Mouse (Mus musculus) CH12.LX (cell line): Measurements from ENCODE around the gene Gpr33. TPM values are rescaled to one million over a fixed set of nuclear protein-coding genes. Genes with fewer than 3 reads are reported as not detected.

Experiments
- DNase-seq: peaks from one replicate; pipeline ENCODE4 v3.0.0-alpha.2; 2013; ENCODE audit errors: extremely low read depth
- H3K27ac ChIP-seq: 2 replicates; pipeline ENCODE4 v1.5.1; 2012; ENCODE audit warnings: low read depth, mild to moderate bottlenecking, control low read depth, moderate library complexity; ENCODE audit not compliant: insufficient read depth
- H3K27me3 ChIP-seq: replicated peaks from 2 replicates; pipeline ENCODE3; 2012; ENCODE audit warnings: inconsistent platforms
- H3K36me3 ChIP-seq, 2 experiments: replicated peaks in 1 of 2; 2 replicates each; pipeline versions ENCODE3 to v1.6.1; 2012; ENCODE audit warnings: inconsistent platforms in 1 of 2, low read length in 1 of 2, mild to moderate bottlenecking in 1 of 2, mixed read lengths in 1 of 2, moderate library complexity in 1 of 2; ENCODE audit not compliant: control insufficient read depth in 1 of 2, insufficient read depth in 1 of 2
- H3K4me1 ChIP-seq, 2 experiments: 2 replicates each; pipeline ENCODE4 v1.6.1; 2012; ENCODE audit warnings: inconsistent platforms in 1 of 2, moderate library complexity in 1 of 2; ENCODE audit not compliant: insufficient read depth in 2 of 2, control insufficient read depth in 1 of 2
- H3K4me2 ChIP-seq: 2 replicates; pipeline ENCODE4 v1.6.1; 2012; ENCODE audit warnings: low read depth, mild to moderate bottlenecking, control low read depth; ENCODE audit not compliant: poor library complexity, insufficient read depth, severe bottlenecking
- H3K4me3 ChIP-seq, 3 experiments: fragments of 150-350 bp in 1 of 3; sonication (generic) in 1 of 3; replicated peaks in 1 of 3; 2 replicates each; pipeline versions ENCODE3 to v1.5.1; 2011 to 2012; ENCODE audit warnings: low read depth in 2 of 3, low read length in 2 of 3, mild to moderate bottlenecking in 2 of 3, moderate library complexity in 2 of 3, control low read depth in 1 of 3, improper control_type of control experiment in 1 of 3, inconsistent platforms in 1 of 3, mixed read lengths in 1 of 3; ENCODE audit not compliant: poor library complexity in 1 of 3
- H3K79me2 ChIP-seq: replicated peaks from 2 replicates; pipeline ENCODE4 v1.6.1; 2012; ENCODE audit warnings: mild to moderate bottlenecking, moderate library complexity; ENCODE audit not compliant: control insufficient read depth, poor library complexity, insufficient read depth, severe bottlenecking; ENCODE audit errors: extremely low read depth
- H3K9ac ChIP-seq: 2 replicates; pipeline ENCODE4 v1.6.1; 2012; ENCODE audit warnings: low read depth, mild to moderate bottlenecking, control low read depth, moderate library complexity; ENCODE audit not compliant: insufficient read depth
- H3K9me3 ChIP-seq: replicated peaks from 2 replicates; pipeline ENCODE3; 2012; ENCODE audit warnings: low read length, inconsistent platforms, mixed read lengths
- JUND ChIP-seq: conservative IDR thresholded peaks from 2 replicates; pipeline ENCODE4 v1.6.1; 2011; ENCODE audit warnings: low read depth, low read length, improper control_type of control experiment
- MAX ChIP-seq: IDR thresholded peaks from 2 replicates; pipeline ENCODE4 v1.6.1; 2011; ENCODE audit warnings: low read length, improper control_type of control experiment
- MAZ ChIP-seq: IDR thresholded peaks from 2 replicates; pipeline ENCODE4 v1.6.1; 2012; ENCODE audit warnings: low read depth, mild to moderate bottlenecking, inconsistent platforms, low read length, improper control_type of control experiment, moderate library complexity
- ZMIZ1 ChIP-seq: IDR thresholded peaks from 2 replicates; pipeline ENCODE4 v1.6.1; 2012; ENCODE audit warnings: low read depth, mild to moderate bottlenecking, inconsistent platforms, low read length, improper control_type of control experiment
- ZNF384 ChIP-seq: IDR thresholded peaks from 2 replicates; pipeline ENCODE4 v1.6.1; 2012; ENCODE audit warnings: low read depth, low read length, improper control_type of control experiment, inconsistent platforms
- dilution Hi-C: fragments of 300-500 bp; cut with MboI; formaldehyde crosslinking; loops from 2 replicates; pipeline ENCODE4 v1.14.3; 2020; ENCODE audit warnings: low sequenced_read_pairs; ENCODE audit not compliant: extremely low pct_unique_long_range_greater_than_20kb, extremely low pct_ligation_motif_present
- in situ Hi-C: fragments of 300-500 bp; cut with MboI; formaldehyde crosslinking; loops from 3 replicates; pipeline ENCODE4 v1.14.3; 2019; ENCODE audit warnings: low sequenced_read_pairs, low pct_ligation_motif_present, low pct_unique_long_range_greater_than_20kb, mixed read lengths
- polyA plus RNA-seq: library from polyadenylated mRNA; unstranded; fragments of >175 nt; gene quantifications from 2 replicates; pipeline ENCODE4 v1.2.1, GENCODE M21; 2012; ENCODE audit warnings: low read depth; ENCODE audit not compliant: insufficient read length
- total RNA-seq, 2 experiments: library from RNA; depleted of rRNA; stranded (reverse); fragments of 300-350 nt in 1 of 2; fragments of >200 nt in 1 of 2; gene quantifications; 2 replicates each; pipeline ENCODE4 v1.2.3; 2012 to 2014

Gene Gpr33
- total and polyA plus RNA-seq, 3 experiments, result not detected

DNA sequence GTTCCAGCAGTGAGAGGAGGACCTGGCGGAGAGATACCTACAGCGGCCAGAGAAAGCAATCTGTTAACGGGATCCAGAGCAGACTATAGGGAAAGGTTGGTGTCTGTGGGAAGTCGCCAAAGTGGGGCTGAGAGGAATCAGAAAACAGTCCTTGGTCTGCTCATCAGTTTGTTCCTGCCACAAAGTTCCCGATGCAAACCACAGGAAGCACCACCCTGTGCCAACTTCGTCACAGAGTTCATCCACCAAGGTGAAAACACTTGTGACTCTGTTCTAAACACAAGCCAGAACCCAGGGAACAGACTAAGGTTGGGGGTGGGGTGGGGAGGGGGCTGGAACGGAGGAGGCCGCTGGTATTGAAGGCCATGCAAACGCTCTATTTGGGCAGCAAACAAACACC lies 51.3 kb downstream of the Gpr33 start:
- no peaks in the 10 kb centered on the region for H3K36me3 ChIP-seq
- no peak overlapping the region for H3K4me2 ChIP-seq
- H3K4me3 ChIP-seq, result no peak overlapping the region
- in situ Hi-C loops (no loop called here), dilution Hi-C loops (no loop called here)
- H3K27ac ChIP-seq, result no peak overlapping the region
- H3K4me1 ChIP-seq, result no peaks in the 10 kb centered on the region
- H3K9ac ChIP-seq, result no peak overlapping the region
- H3K27me3 ChIP-seq, result no peaks in the 10 kb centered on the region
- TF ChIP-seq JUND, result no peak
- no peak for DNase-seq
- H3K9me3 ChIP-seq, result peaks cover 7% of the 10 kb centered on the region
- no peaks in the 10 kb centered on the region; the same call in 1 of the 2 replicates for H3K79me2 ChIP-seq

DNA sequence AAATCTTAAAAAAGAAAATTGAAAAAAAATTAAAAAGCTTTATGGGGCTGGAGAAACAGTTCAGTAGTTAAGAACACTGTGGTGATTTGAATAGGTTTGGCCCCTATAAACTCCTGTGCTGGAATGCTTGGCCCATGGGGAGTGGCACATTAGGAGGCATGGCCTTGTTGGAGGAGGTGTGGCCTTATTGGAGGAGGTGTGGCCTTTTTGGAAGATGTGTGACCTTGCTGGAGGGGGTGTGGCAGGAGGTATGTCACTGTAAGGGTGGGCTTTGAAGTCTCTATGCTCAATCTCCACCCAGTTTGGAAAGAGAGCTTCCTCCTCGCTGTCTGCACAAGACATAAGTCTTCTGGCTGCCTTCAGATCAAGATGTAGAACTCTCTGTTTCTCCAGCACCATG lies 53.5 kb downstream of the Gpr33 start:
- TF ChIP-seq MAX, result no peak
- no peak for TF ChIP-seq ZNF384
- TF ChIP-seq ZMIZ1, result no peak
- TF ChIP-seq JUND, result no peak
- no peak for TF ChIP-seq MAZ
- TF ChIP-seq, all 38 proteins: peak for 0
- H3K79me2 ChIP-seq, result no peaks in the 10 kb centered on the region
- no peak for DNase-seq
- in situ Hi-C loops, result no loop called here
- H3K9ac ChIP-seq, result no peak overlapping the region
- no peak overlapping the region for H3K4me2 ChIP-seq
- H3K36me3 ChIP-seq, result no peaks in the 10 kb centered on the region
- peaks cover 0 to 5% of the 10 kb centered on the region in 2 experiments; a peak in 2 of 4 replicates for H3K4me1 ChIP-seq
- H3K27me3 ChIP-seq, result no peaks in the 10 kb centered on the region
- dilution Hi-C loops, result no loop called here
- no peak overlapping the region for H3K27ac ChIP-seq
- no peak overlapping the region for H3K4me3 ChIP-seq
- H3K9me3 ChIP-seq, result peaks cover 7% of the 10 kb centered on the region

Other genes starting within 250 kb of the Gpr33 start
- 41.4 and 43.6 TPM in 2 replicates for gene Hectd1, start 198.5 kb downstream of the Gpr33 start, total RNA-seq (2012; rRNA removed)
- 36.2 and 40.7 TPM in 2 replicates for gene Hectd1, start 198.5 kb downstream of the Gpr33 start, total RNA-seq (2014; rRNA removed)
- 35.6 and 42.3 TPM in 2 replicates for gene Hectd1, start 198.5 kb downstream of the Gpr33 start, polyA plus RNA-seq
- 6.4 and 7.4 TPM in 2 replicates for gene Heatr5a, start 56.7 kb downstream of the Gpr33 start, total RNA-seq (2012; rRNA removed)
- 4.8 and 5.4 TPM in 2 replicates for gene Heatr5a, start 56.7 kb downstream of the Gpr33 start, total RNA-seq (2014; rRNA removed)
- gene Heatr5a, start 56.7 kb downstream of the Gpr33 start, polyA plus RNA-seq, result 5.8 and 7.3 TPM in 2 replicates
- 23.8 and 24.5 TPM in 2 replicates for gene Dtd2, start 21.6 kb downstream of the Gpr33 start, total RNA-seq (2012; rRNA removed)
- gene Dtd2, start 21.6 kb downstream of the Gpr33 start, total RNA-seq (2014; rRNA removed), result 34.6 and 39.6 TPM in 2 replicates
- gene Dtd2, start 21.6 kb downstream of the Gpr33 start, polyA plus RNA-seq, result 31.5 and 39.3 TPM in 2 replicates
- gene Nubpl, start 69.7 kb upstream of the Gpr33 start, total RNA-seq (2012; rRNA removed), result 7.8 and 9.5 TPM in 2 replicates
- 11.8 and 12.6 TPM in 2 replicates for gene Nubpl, start 69.7 kb upstream of the Gpr33 start, total RNA-seq (2014; rRNA removed)
- 11.1 and 15.8 TPM in 2 replicates for gene Nubpl, start 69.7 kb upstream of the Gpr33 start, polyA plus RNA-seq